Mouse (Mus musculus) spleen, adult 2 months (tissue): ENCODE results near the gene Lpp. TPM values are rescaled to one million over a fixed set of nuclear protein-coding genes. Genes with fewer than 3 reads are reported as not detected.
A peak's percentile ranks its signal among the peaks of the same experiment; 100 is the strongest.

Source experiments
- DNase-seq, 2 experiments: peaks; one replicate each; pipeline versions ENCODE4 v3.0.0 to v3.0.0-alpha.2; 2012 to 2021; ENCODE audit warnings: low spot score in 2 of 2, low read depth in 1 of 2
- H3K27ac ChIP-seq: fragments of 200-500 bp; 2 replicates; pipeline ENCODE4 v1.5.1; 2012; ENCODE audit warnings: low read length, inconsistent platforms; ENCODE audit not compliant: insufficient read depth
- H3K27me3 ChIP-seq: fragments of 200-500 bp; 2 replicates; pipeline ENCODE4 v1.6.1; 2012; ENCODE audit warnings: mild to moderate bottlenecking, moderate library complexity, low read length, inconsistent platforms; ENCODE audit not compliant: control insufficient read depth, insufficient read depth
- H3K36me3 ChIP-seq: fragments of 200-500 bp; 2 replicates; pipeline ENCODE4 v1.6.1; 2012; ENCODE audit warnings: mild to moderate bottlenecking, low read length, inconsistent platforms; ENCODE audit not compliant: control insufficient read depth, insufficient read depth
- H3K4me1 ChIP-seq: fragments of 200-500 bp; 2 replicates; pipeline ENCODE4 v1.6.1; 2011; ENCODE audit warnings: inconsistent platforms; ENCODE audit not compliant: control insufficient read depth, insufficient read depth, insufficient read length
- H3K4me3 ChIP-seq: fragments of 200-500 bp; 2 replicates; pipeline ENCODE4 v1.5.1; 2011; ENCODE audit warnings: mild to moderate bottlenecking, inconsistent platforms; ENCODE audit not compliant: insufficient read depth, insufficient read length; ENCODE audit errors: extremely low read depth
- CTCF ChIP-seq: fragments of 200-500 bp; IDR thresholded peaks from 2 replicates; pipeline ENCODE4 v1.5.1; 2011; ENCODE audit warnings: mild to moderate bottlenecking, inconsistent platforms; ENCODE audit not compliant: insufficient read depth, insufficient read length, insufficient replicate concordance; ENCODE audit errors: extremely low read depth
- POLR2A ChIP-seq: fragments of 200-500 bp; IDR thresholded peaks from 2 replicates; pipeline ENCODE4 v1.6.1; 2011; ENCODE audit warnings: low read depth, low read length, inconsistent platforms
- WGBS: fragments of 180-500 bp; shearing (Covaris S2); methylation state at CpG from one replicate; pipeline ENCODE4 v1.1.7; 2018; 5-methylcytosine and 5-hydroxymethylcytosine counted together
- polyA plus RNA-seq: library from polyadenylated mRNA; depleted of rRNA; stranded (reverse); fragments of >200 nt; gene quantifications from 2 replicates; pipeline ENCODE4 v1.2.3, GENCODE M21; 2012

Gene Lpp
- polyA plus RNA-seq, 1 experiment = 8.2 TPM

DNA sequence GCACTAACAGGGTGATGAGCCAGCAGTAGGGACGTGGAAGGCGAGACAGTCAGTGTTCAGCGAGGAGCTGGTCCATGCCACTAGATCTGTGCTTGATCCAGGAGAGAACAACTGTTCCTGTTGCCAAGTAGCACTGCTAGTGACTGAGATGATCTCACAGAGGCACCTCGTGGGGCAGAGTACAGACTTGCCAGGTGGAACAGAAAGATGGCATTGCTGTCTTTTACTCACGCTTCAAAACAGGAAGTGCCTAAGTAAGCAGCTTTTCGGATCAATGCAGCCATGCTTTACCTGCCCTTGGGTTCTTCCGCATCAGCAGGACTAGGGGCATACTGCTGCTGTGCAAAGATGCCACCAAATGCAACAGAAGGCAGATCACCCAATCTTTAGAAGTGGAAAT lies 467.1 kb downstream of the Lpp start:
- DNase-seq = peak; percentile 16 to 40

DNA sequence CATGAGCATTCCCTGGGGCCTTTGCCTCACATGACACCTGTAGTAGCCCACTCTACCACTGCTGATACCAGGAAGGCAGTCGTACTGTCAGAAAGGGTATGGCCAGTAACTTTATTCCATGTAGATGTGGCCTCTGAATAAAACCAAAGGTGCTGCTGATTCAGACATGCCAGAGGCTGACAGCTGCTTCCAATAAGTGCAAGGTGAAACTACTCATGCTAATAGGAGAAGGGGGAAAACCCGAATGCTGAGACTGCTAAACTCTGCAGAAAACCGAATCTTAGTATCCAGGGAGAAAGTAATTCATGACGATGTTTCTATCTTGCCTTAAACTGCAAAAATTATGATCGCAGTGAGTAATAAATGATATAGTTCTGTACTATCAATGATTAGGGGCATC lies 468.1 kb downstream of the Lpp start:
- WGBS = 81% methylated on average over 5 of the region's 5 CpGs

More for the DNA sequence above, 467.1 kb downstream of the Lpp start:
- peak overlapping the region; percentile 45 for H3K27ac ChIP-seq
- no peaks in the 10 kb centered on the region for H3K36me3 ChIP-seq
- peaks cover 9% of the 10 kb centered on the region; the same call in 1 of the 2 replicates for H3K4me1 ChIP-seq
- 63% methylated on average over 7 of the region's 7 CpGs for WGBS
- no peak overlapping the region for H3K4me3 ChIP-seq
- no peaks in the 10 kb centered on the region for H3K27me3 ChIP-seq
- TF ChIP-seq POLR2A (no peak), CTCF (no peak)

GRCm38 (mm10) chr16:24874235-24874634 lies 480.9 kb downstream of the Lpp start:
- H3K27me3 ChIP-seq = no peaks in the 10 kb centered on the region
- peaks cover 3% of the 10 kb centered on the region for H3K36me3 ChIP-seq
- peaks cover 2% of the 10 kb centered on the region; the same call in 1 of the 2 replicates for H3K4me1 ChIP-seq
- DNase-seq = peak; percentile 48 to 55
- H3K27ac ChIP-seq = no peak overlapping the region
- 78% methylated on average over 4 of the region's 4 CpGs for WGBS
- H3K4me3 ChIP-seq = no peak overlapping the region
- TF ChIP-seq CTCF = no peak
- TF ChIP-seq POLR2A = no peak

More for the DNA sequence above, 468.1 kb downstream of the Lpp start:
- no peaks in the 10 kb centered on the region for H3K27me3 ChIP-seq
- TF ChIP-seq POLR2A = no peak
- no peak for TF ChIP-seq CTCF
- no peak for DNase-seq
- no peak overlapping the region for H3K4me3 ChIP-seq
- no peaks in the 10 kb centered on the region for H3K36me3 ChIP-seq
- no peak overlapping the region for H3K27ac ChIP-seq
- peaks cover 9% of the 10 kb centered on the region; the same call in 1 of the 2 replicates for H3K4me1 ChIP-seq

DNA sequence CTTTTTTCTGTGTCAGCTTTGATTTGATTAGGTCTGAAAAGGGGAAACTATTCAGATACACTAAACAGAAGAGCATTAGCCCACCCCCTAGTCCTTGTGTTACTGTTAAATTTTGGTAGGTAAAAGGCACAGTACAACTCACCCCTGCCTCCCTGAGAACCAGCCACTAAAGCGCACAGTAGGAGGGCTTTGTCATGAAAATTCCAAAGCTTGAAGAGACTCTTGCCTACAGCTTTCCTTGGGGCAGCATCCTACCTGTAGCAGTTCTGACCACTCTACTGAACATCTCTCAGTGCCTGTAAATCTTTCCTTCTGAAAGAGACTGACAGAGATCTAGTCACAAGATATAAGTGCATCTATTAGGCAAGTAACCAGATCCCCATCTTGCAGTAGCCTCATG lies 482.4 kb downstream of the Lpp start:
- DNase-seq = no peak
- Histone ChIP-seq H3K27ac (peak overlapping the region; percentile 12; the same call in 1 of the 2 replicates), H3K36me3 (peaks cover 3% of the 10 kb centered on the region), H3K4me3 (no peak overlapping the region), H3K4me1 (peaks cover 2% of the 10 kb centered on the region; the same call in 1 of the 2 replicates), H3K27me3 (no peaks in the 10 kb centered on the region)
- 93% methylated on average over 1 of the region's 1 CpGs for WGBS
- TF ChIP-seq CTCF = no peak

GRCm38 (mm10) chr16:24878977-24879376 lies 485.7 kb downstream of the Lpp start:
- H3K36me3 ChIP-seq = no peaks in the 10 kb centered on the region
- H3K4me1 ChIP-seq = peaks cover 2% of the 10 kb centered on the region; the same call in 1 of the 2 replicates
- no peaks in the 10 kb centered on the region for H3K27me3 ChIP-seq
- no peak overlapping the region for H3K4me3 ChIP-seq
- no peak for DNase-seq
- WGBS = 84% methylated on average over 4 of the region's 4 CpGs
- TF ChIP-seq POLR2A = no peak
- TF ChIP-seq CTCF = no peak
- H3K27ac ChIP-seq = no peak overlapping the region

GRCm38 (mm10) chr16:24880698-24881097 lies 487.4 kb downstream of the Lpp start:
- Histone ChIP-seq H3K36me3 (no peaks in the 10 kb centered on the region), H3K27ac (no peak overlapping the region), H3K4me3 (no peak overlapping the region), H3K4me1 (peaks cover 2% of the 10 kb centered on the region; the same call in 1 of the 2 replicates), H3K27me3 (no peaks in the 10 kb centered on the region)
- TF ChIP-seq CTCF (no peak), POLR2A (no peak)
- no peak for DNase-seq
- WGBS = 85% methylated on average over 8 of the region's 8 CpGs

DNA sequence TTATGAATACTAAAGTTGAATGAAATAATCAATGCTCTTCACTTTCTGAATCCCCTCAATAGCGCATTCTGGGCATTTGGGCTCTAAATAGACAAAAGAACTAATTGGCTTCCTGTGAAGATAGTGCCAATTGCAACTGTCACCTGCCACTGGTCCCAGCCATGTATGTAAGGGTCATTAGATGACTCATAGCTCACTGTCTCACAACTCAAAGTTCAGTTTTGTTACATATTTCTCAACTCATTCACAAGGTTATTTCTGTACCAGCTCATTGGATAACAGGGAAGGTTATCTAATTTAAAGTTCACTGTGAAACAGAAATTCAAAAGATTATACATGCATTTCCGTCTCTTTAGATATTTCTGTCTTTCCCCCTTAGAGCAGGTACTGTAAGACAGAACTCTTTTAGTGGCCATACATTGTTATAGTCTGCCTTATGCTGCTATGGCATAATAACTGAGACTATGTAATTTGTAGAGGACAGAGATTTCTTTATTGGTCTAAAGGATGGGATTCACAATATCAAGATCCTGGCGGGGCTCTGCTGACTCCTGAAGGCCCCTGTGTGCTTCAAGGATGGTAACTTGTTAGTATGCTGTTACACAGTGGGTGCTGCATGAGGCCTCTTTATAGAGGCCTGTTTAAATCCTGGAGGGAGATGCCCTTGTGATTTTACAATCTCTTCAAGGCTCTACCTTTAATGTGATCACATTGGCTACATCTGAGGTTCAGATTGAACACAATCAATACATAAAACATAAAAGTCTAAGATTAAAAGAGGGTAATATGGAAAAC lies 488.9 kb downstream of the Lpp start:
- WGBS = 89% methylated on average over 3 of the region's 3 CpGs
- DNase-seq = no peak

More for the DNA sequence above, 488.9 kb downstream of the Lpp start:
- no peak for TF ChIP-seq CTCF
- TF ChIP-seq POLR2A = no peak
- Histone ChIP-seq H3K4me1 (peaks cover 10% of the 10 kb centered on the region; the same call in 1 of the 2 replicates), H3K4me3 (no peak overlapping the region), H3K27me3 (no peaks in the 10 kb centered on the region), H3K36me3 (no peaks in the 10 kb centered on the region), H3K27ac (no peak overlapping the region)
